Mouse (Mus musculus) midbrain, embryonic 11.5 days (tissue): ENCODE measurements around the gene Ovgp1. TPM values are rescaled to one million over a fixed set of nuclear protein-coding genes. Genes with fewer than 3 reads are reported as not detected.

Source experiments
- ATAC-seq: fragments of 200-750 bp; cut with Nextera tagmentation; 2 replicates; pipeline ENCODE4 v1.8.0; 2017; ENCODE audit warnings: moderate TSS enrichment, moderate library complexity; ENCODE audit not compliant: low FRiP score
- DNase-seq: peaks from one replicate; pipeline ENCODE4 v3.0.0; 2015; ENCODE audit warnings: low spot score; ENCODE audit errors: missing footprints
- H3K27ac ChIP-seq: fragments of 300-500 bp; sonication (generic); 2 replicates; pipeline ENCODE4 v1.5.1; 2014; ENCODE audit warnings: low read depth, low read length
- H3K27me3 ChIP-seq: fragments of 300-500 bp; sonication (generic); 2 replicates; pipeline ENCODE4 v1.6.1; 2014; ENCODE audit warnings: mild to moderate bottlenecking, low read length, moderate library complexity, mixed read lengths; ENCODE audit not compliant: control insufficient read depth, insufficient read depth
- H3K36me3 ChIP-seq: fragments of 300-500 bp; sonication (generic); 2 replicates; pipeline ENCODE4 v1.6.1; 2014; ENCODE audit warnings: mild to moderate bottlenecking, low read length, moderate library complexity, mixed read lengths; ENCODE audit not compliant: control insufficient read depth, insufficient read depth
- H3K4me1 ChIP-seq: fragments of 300-500 bp; sonication (generic); 2 replicates; pipeline ENCODE4 v1.6.1; 2014; ENCODE audit warnings: low read length; ENCODE audit not compliant: control insufficient read depth, insufficient read depth
- H3K4me2 ChIP-seq: fragments of 300-500 bp; sonication (generic); 2 replicates; pipeline ENCODE4 v1.6.1; 2014; ENCODE audit warnings: mild to moderate bottlenecking, moderate library complexity
- H3K4me3 ChIP-seq: fragments of 300-500 bp; sonication (generic); 2 replicates; pipeline ENCODE4 v1.5.1; 2014; ENCODE audit warnings: low read depth, low read length
- H3K9ac ChIP-seq: fragments of 300-500 bp; sonication (generic); 2 replicates; pipeline ENCODE4 v1.6.1; 2014; ENCODE audit warnings: low read length
- H3K9me3 ChIP-seq: fragments of 300-500 bp; sonication (generic); 2 replicates; pipeline ENCODE4 v1.6.1; 2016; ENCODE audit warnings: low read length; ENCODE audit not compliant: control insufficient read depth
- WGBS: fragments of 180-500 bp; shearing (Covaris S2); extraction: QIAGEN DNeasy Blood & Tissue Kit; methylation state at CpG from one replicate; pipeline ENCODE4 v1.1.7; 2014; 5-methylcytosine and 5-hydroxymethylcytosine counted together
- polyA plus RNA-seq: library from polyadenylated mRNA; unstranded; fragments of >200 nt; fragmentation: Nextera tagmentation; extraction: Ambion mirVana; gene quantifications from 2 replicates; pipeline ENCODE4 v1.2.1, GENCODE M21; 2014

The Ovgp1 gene
- polyA plus RNA-seq, 1 experiment from 2014 or later = 2.6 TPM

- 89% methylated on average over 2 of the region's 2 CpGs for WGBS
- Histone ChIP-seq H3K27me3 (no peaks in the 10 kb centered on the region), H3K9me3 (no peaks in the 10 kb centered on the region), H3K4me2 (no peak within 1 kb of the TSS), H3K36me3 (no peaks in the 10 kb centered on the region), H3K27ac (no peak within 1 kb of the TSS), H3K4me1 (no peaks in the 10 kb centered on the region), H3K4me3 (no peak within 1 kb of the TSS), H3K9ac (no peak within 1 kb of the TSS)
- ATAC-seq = no peak
- DNase-seq = no peak
These were observed 41.0 kb downstream of the Ovgp1 start, which contains the start of gene Pifo for GRCm38 (mm10) chr3:106014546-106014945. Gene Pifo, minus strand, starts transcription at chr3:106014646.

- H3K4me3 ChIP-seq = no peak overlapping the region
- ATAC-seq (no peak), DNase-seq (no peak)
- no peak overlapping the region for H3K9ac ChIP-seq
- H3K36me3 ChIP-seq = no peaks in the 10 kb centered on the region
- no peak overlapping the region for H3K27ac ChIP-seq
- no peaks in the 10 kb centered on the region for H3K9me3 ChIP-seq
- no peaks in the 10 kb centered on the region for H3K27me3 ChIP-seq
- H3K4me1 ChIP-seq = no peaks in the 10 kb centered on the region
- no peak overlapping the region for H3K4me2 ChIP-seq
These were observed 48.3 kb downstream of the Ovgp1 start for GRCm38 (mm10) chr3:106021840-106022239.

GRCm38 (mm10) chr3:106024135-106024534 lies 50.6 kb downstream of the Ovgp1 start:
- Histone ChIP-seq H3K27ac (no peak overlapping the region), H3K4me3 (no peak overlapping the region), H3K27me3 (no peaks in the 10 kb centered on the region), H3K9ac (no peak overlapping the region), H3K4me2 (no peak overlapping the region), H3K36me3 (no peaks in the 10 kb centered on the region), H3K9me3 (no peaks in the 10 kb centered on the region), H3K4me1 (no peaks in the 10 kb centered on the region)
- ATAC-seq (no peak), DNase-seq (no peak)
- 80% methylated on average over 2 of the region's 2 CpGs for WGBS

- H3K9ac ChIP-seq = no peak within 1 kb of the TSS
- H3K9me3 ChIP-seq = no peaks in the 10 kb centered on the region
- WGBS = 89% methylated on average over 1 of the region's 1 CpGs
- no peak for ATAC-seq
- no peaks in the 10 kb centered on the region for H3K36me3 ChIP-seq
- H3K27ac ChIP-seq = no peak within 1 kb of the TSS
- no peaks in the 10 kb centered on the region for H3K27me3 ChIP-seq
- H3K4me1 ChIP-seq = no peaks in the 10 kb centered on the region
- no peak within 1 kb of the TSS for H3K4me2 ChIP-seq
- H3K4me3 ChIP-seq = no peak within 1 kb of the TSS
- DNase-seq = no peak
These were observed 59.3 kb downstream of the Ovgp1 start, which contains the start of gene Chil5 for GRCm38 (mm10) chr3:106032781-106033180. Gene Chil5, minus strand, starts transcription at chr3:106032814.

Other genes with a start within 250 kb of the Ovgp1 start
- gene Rap1a, start 172.4 kb upstream of the Ovgp1 start, polyA plus RNA-seq = 87.0 and 91.8 TPM in 2 replicates
- gene Adora3, start 102.9 kb upstream of the Ovgp1 start, polyA plus RNA-seq = not detected in 2 replicates
- not detected in 2 replicates for gene Tmigd3, start 102.8 kb upstream of the Ovgp1 start, polyA plus RNA-seq
- 0.63 and 0.83 TPM in 2 replicates for gene I830077J02Rik, start 41.0 kb upstream of the Ovgp1 start, polyA plus RNA-seq
- 132 and 136 TPM in 2 replicates for gene Wdr77, start 14.3 kb upstream of the Ovgp1 start, polyA plus RNA-seq
- 566 and 581 TPM in 2 replicates for gene Atp5f1, start 13.6 kb upstream of the Ovgp1 start, polyA plus RNA-seq
- 0.20 TPM in 1 of 2 replicates, not detected in the other for gene Pifo, start 40.9 kb downstream of the Ovgp1 start, polyA plus RNA-seq
- gene Chil5, start 59.1 kb downstream of the Ovgp1 start, polyA plus RNA-seq = not detected in 2 replicates
- not detected in 2 replicates for gene Chia1, start 139.5 kb downstream of the Ovgp1 start, polyA plus RNA-seq
- gene Chil3, start 193.9 kb downstream of the Ovgp1 start, polyA plus RNA-seq = not detected in 2 replicates
- not detected in 2 replicates for gene Chil4, start 245.8 kb downstream of the Ovgp1 start, polyA plus RNA-seq